Mouse (Mus musculus) thymus, adult 2 months (tissue): Measurements from ENCODE around the gene Abcc4. TPM values are rescaled to one million over a fixed set of nuclear protein-coding genes. Genes with fewer than 3 reads are reported as not detected.

ENCODE experiments used
- DNase-seq: peaks from one replicate; pipeline ENCODE4 v3.0.0; 2021
- H3K27ac ChIP-seq: fragments of 200-500 bp; 2 replicates; pipeline ENCODE4 v1.5.1; 2012; ENCODE audit warnings: low read length, control low read depth; ENCODE audit not compliant: control insufficient read depth, insufficient read depth
- H3K27me3 ChIP-seq: fragments of 200-500 bp; 2 replicates; pipeline ENCODE4 v1.6.1; 2012; ENCODE audit warnings: mild to moderate bottlenecking, low read length, moderate library complexity, mixed read lengths; ENCODE audit not compliant: control insufficient read depth, insufficient read depth
- H3K36me3 ChIP-seq: fragments of 200-500 bp; 2 replicates; pipeline ENCODE4 v1.6.1; 2012; ENCODE audit warnings: mild to moderate bottlenecking, low read length, moderate library complexity; ENCODE audit not compliant: control insufficient read depth, insufficient read depth
- H3K4me1 ChIP-seq: fragments of 200-500 bp; replicated peaks from 2 replicates; pipeline ENCODE4 v1.6.1; 2012; ENCODE audit warnings: low read length; ENCODE audit not compliant: control insufficient read depth, insufficient read depth
- H3K4me3 ChIP-seq: fragments of 200-500 bp; 2 replicates; pipeline ENCODE4 v1.5.1; 2012; ENCODE audit warnings: mild to moderate bottlenecking, low read length, control low read depth, moderate library complexity; ENCODE audit not compliant: control insufficient read depth, insufficient read depth
- CTCF ChIP-seq: fragments of 200-500 bp; IDR thresholded peaks from 2 replicates; pipeline ENCODE4 v1.5.1; 2012; ENCODE audit warnings: mild to moderate bottlenecking, control low read depth, low read length, moderate library complexity, borderline replicate concordance; ENCODE audit not compliant: control insufficient read depth, poor library complexity, insufficient read depth; ENCODE audit errors: extremely low read depth
- POLR2A ChIP-seq: fragments of 200-500 bp; IDR thresholded peaks from 2 replicates; pipeline ENCODE4 v1.6.1; 2012; ENCODE audit warnings: mild to moderate bottlenecking, low read length, control low read depth, moderate library complexity; ENCODE audit not compliant: control insufficient read depth, poor library complexity, insufficient read depth; ENCODE audit errors: extremely low read depth
- WGBS: fragments of 180-500 bp; shearing (Covaris S2); methylation state at CpG from one replicate; pipeline ENCODE4 v1.1.7; 2018; 5-methylcytosine and 5-hydroxymethylcytosine counted together
- polyA plus RNA-seq: library from polyadenylated mRNA; depleted of rRNA; stranded (reverse); fragments of >200 nt; gene quantifications from 2 replicates; pipeline ENCODE4 v1.2.3, GENCODE M21; 2012

Abcc4 gene
- polyA plus RNA-seq, 1 experiment = 5.5 TPM

- no peak for TF ChIP-seq CTCF
- TF ChIP-seq POLR2A = no peak
- H3K4me1 ChIP-seq = no peaks in the 10 kb centered on the region
- H3K36me3 ChIP-seq = no peaks in the 10 kb centered on the region
- no peak overlapping the region for H3K4me3 ChIP-seq
- no peaks in the 10 kb centered on the region for H3K27me3 ChIP-seq
- DNase-seq = no peak
- no peak overlapping the region for H3K27ac ChIP-seq
- 99% methylated on average over 11 of the region's 11 CpGs for WGBS
Observed at GRCm38 (mm10) chr14:118610786-118611185, 95.2 kb downstream of the Abcc4 start.

DNA sequence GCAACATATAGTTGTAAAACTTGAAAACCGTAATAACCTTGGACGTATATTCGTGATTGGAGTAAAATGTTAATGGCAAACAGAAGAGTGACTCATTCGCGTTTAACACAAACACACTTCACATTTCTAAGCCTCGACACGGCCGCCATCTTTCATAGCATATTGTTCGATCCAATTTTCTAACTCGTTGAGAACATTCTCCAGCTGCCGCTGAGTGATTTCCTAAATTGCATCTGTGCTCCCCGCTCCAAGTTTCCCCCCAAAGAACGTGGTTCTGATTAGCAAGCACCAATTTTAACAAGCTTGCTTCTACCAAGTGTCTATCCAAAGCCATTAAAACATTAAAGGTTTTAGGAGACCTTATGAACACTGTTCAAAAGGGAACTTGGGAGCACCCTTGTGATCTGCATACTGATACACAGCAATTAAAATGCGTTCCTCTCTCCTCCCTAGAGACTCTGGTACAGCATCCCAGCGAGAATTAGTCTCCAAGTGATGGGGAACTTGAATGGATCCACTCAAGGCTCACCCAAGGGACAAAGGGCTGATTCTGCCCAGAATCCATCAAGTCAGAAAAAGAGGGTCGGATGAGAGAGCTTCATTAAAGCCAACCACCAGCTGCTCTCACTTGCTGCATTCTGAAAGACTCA is 97.1 kb downstream of the Abcc4 start:
- DNase-seq = no peak
- H3K27me3 ChIP-seq = no peaks in the 10 kb centered on the region
- H3K27ac ChIP-seq = no peak overlapping the region
- WGBS = 96% methylated on average over 16 of the region's 16 CpGs
- no peaks in the 10 kb centered on the region for H3K4me1 ChIP-seq
- TF ChIP-seq CTCF = no peak
- TF ChIP-seq POLR2A = no peak
- no peaks in the 10 kb centered on the region for H3K36me3 ChIP-seq
- no peak overlapping the region for H3K4me3 ChIP-seq

DNA sequence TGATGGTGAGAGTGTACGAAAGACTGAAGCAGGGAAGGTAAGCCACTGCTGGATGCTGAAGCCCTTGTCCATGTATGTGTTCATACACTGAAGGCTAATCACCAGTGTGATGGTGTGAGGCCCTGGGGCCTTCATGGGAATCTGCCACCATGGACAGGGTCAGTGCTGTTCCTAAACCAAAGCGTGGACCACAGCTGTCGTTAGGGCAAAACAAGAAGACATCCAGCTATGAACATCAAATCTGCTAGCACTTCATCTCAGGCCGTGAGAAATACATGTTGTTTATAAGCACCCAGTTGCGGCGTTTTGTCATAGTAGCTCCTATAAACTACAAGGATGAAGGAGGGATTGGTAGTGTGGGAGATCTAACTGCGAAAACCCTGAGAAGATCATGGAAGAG is 97.7 kb downstream of the Abcc4 start:
- Histone ChIP-seq H3K27ac (no peak overlapping the region), H3K4me3 (no peak overlapping the region), H3K36me3 (no peaks in the 10 kb centered on the region), H3K4me1 (no peaks in the 10 kb centered on the region), H3K27me3 (no peaks in the 10 kb centered on the region)
- no peak for DNase-seq
- TF ChIP-seq CTCF (no peak), POLR2A (no peak)
- WGBS = 97% methylated on average over 7 of the region's 7 CpGs

DNA sequence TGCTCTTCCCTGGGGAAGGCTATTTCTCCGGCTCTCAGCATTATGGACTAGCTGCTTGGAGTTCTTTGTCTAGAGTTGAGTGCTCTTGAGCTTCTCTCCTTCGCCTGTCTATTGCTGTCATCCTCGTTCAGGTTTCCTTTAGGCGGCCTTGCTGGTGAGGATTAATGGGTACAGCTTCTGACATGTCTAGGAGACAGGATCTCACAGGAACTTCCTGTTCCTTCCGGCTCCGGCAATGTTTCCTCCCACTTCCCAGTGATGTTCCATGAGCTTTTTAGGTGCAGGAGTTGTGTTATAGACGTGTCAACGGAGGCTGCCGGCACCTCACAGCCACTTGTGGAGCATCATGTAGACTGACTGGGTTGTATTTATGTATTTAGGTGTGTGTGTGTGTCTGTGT is 99.5 kb downstream of the Abcc4 start:
- Histone ChIP-seq H3K27me3 (no peaks in the 10 kb centered on the region), H3K4me1 (no peaks in the 10 kb centered on the region), H3K27ac (no peak overlapping the region), H3K4me3 (no peak overlapping the region), H3K36me3 (no peaks in the 10 kb centered on the region)
- no peak for DNase-seq
- WGBS = 95% methylated on average over 9 of the region's 9 CpGs
- TF ChIP-seq POLR2A (no peak), CTCF (no peak)

GRCm38 (mm10) chr14:118604903-118605302 is 101.1 kb downstream of the Abcc4 start:
- TF ChIP-seq POLR2A (no peak), CTCF (no peak)
- DNase-seq = no peak
- Histone ChIP-seq H3K27me3 (no peaks in the 10 kb centered on the region), H3K4me3 (no peak overlapping the region), H3K4me1 (no peaks in the 10 kb centered on the region), H3K36me3 (no peaks in the 10 kb centered on the region), H3K27ac (no peak overlapping the region)
- 100% methylated on average over 2 of the region's 2 CpGs for WGBS

- H3K4me1 ChIP-seq = no peaks in the 10 kb centered on the region
- TF ChIP-seq CTCF (no peak), POLR2A (no peak)
- no peak for DNase-seq
- H3K36me3 ChIP-seq = no peaks in the 10 kb centered on the region
- no peak overlapping the region for H3K27ac ChIP-seq
- WGBS = 98% methylated on average over 8 of the region's 8 CpGs
- no peak overlapping the region for H3K4me3 ChIP-seq
- H3K27me3 ChIP-seq = no peaks in the 10 kb centered on the region
Observed at GRCm38 (mm10) chr14:118602031-118602430, 104.0 kb downstream of the Abcc4 start.

GRCm38 (mm10) chr14:118600746-118601145 is 105.3 kb downstream of the Abcc4 start:
- WGBS = 91% methylated on average over 6 of the region's 6 CpGs
- Histone ChIP-seq H3K4me3 (no peak overlapping the region), H3K27ac (no peak overlapping the region), H3K27me3 (no peaks in the 10 kb centered on the region), H3K36me3 (no peaks in the 10 kb centered on the region), H3K4me1 (no peaks in the 10 kb centered on the region)
- TF ChIP-seq POLR2A (no peak), CTCF (no peak)
- no peak for DNase-seq
